Mouse (Mus musculus): ENCODE data around the gene Slc35f2. TPM values are rescaled to one million over a fixed set of nuclear protein-coding genes. Genes with fewer than 3 reads are reported as not detected.

Gene Slc35f2
- total RNA-seq, 2 experiments from 2014 or later: 0.36 to 0.92 TPM

DNA sequence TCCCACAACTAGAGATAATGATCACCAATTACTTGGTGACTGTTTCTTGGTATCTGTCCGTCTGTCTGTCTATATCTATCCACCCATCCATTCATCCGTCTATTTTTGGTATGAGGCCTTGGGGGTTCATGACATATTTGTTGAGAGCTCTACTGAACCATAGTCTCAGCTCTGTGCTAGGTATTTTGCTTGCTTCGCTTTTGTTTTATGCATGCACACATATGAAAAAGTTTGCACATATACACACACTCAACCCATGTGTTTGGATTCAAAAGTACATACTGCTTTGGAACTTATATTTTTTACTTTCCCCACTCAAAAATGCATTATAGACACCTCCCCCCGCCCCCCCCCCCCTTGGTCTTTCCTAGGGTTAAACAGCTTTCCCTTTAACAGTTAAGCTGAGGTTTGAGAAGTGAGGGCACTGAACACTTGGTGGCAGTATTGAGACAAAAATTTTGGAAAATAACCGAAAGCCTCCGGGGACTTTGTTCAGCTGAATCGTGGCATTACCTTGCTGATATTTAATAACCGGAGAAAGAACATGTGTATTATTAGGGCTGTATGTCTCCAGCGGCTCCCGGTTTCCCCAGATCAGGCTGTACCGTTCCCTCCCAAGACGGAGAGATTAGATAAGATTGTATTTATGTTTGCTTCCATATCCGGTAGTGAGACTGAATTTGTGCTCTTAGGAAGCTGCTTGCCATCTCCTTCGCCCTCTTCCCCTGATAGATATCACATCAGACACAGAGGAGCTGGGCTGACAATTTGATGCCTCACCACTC, 57.9 kb downstream of the Slc35f2 start:
- peak; percentile 30 to 51 for DNase-seq

DNA sequence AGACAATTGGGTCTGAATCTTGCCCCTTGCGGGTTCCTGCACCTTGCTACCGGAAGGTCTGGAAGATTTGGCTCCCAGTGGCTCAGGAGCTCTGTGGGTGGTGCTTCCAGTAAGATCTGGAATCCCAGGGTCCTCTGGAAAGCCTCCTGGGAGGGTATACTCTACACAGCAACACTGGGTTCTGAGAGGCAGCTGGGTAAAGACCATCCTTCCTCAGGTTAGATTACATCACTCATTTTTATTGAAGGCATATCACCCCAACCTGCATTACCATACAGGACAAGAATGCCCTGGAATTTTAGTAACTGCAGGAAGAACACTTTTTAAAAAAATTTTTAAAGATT, 58.5 kb downstream of the Slc35f2 start:
- DNase-seq: no peak

DNA sequence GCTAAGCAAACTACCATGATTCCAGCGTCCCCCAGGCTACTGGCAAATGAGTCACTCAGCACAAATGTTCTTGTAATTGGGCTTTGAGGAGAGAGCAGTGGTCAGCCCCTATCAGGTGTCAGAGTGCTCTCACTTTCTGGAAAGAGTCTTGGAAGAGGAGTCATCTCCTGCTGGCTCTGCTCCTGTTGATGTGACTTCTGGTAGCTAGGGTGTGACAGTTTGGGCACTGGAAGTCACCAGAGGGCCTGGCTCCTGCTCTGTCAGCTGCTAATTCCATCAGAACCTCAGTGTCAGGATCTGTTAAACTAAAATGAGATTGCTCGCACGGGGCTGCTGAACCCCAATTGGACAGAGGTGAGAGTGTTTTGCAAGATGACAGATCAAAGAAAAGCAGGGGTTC, 63.7 kb downstream of the Slc35f2 start:
- DNase-seq: no peak

DNA sequence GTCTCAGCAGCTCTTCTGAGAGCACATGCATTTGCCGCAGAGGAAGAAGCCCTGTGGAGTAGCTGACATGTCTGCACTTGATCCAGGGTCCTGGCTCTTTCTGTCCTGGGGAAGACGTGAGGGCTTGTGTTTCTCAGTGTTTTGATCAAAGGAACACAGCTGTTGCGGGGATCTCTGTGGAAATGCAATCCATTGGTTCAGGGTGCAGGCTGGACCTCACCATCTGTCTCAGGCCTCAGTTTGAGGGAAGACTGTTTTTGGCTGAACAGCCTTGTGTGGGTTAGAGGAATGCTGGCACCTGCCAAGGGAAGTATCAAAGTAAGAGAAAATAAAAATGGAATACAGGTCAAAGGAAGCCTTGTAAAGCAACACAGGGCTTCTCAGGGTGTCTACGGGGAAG, 64.6 kb downstream of the Slc35f2 start:
- DNase-seq: no peak

DNA sequence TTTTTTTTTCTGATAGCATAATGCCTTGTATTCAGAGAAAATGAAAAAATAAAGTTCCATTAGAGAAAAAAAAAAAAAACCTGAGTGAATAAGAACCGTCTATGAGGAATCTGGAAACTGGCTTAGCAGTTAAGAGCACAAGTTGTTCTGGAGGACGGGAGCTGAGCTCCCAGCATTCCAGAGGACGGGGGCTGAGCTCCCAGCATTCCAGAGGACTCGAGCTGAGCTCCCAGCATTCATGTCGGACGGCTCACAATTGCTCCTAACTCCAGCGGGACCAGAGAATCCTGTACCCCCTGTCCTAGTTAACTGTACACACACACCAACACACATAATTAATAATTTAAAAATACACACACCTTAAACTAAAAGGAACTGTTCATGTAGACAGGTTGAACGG, 67.5 kb downstream of the Slc35f2 start:
- DNase-seq: no peak

DNA sequence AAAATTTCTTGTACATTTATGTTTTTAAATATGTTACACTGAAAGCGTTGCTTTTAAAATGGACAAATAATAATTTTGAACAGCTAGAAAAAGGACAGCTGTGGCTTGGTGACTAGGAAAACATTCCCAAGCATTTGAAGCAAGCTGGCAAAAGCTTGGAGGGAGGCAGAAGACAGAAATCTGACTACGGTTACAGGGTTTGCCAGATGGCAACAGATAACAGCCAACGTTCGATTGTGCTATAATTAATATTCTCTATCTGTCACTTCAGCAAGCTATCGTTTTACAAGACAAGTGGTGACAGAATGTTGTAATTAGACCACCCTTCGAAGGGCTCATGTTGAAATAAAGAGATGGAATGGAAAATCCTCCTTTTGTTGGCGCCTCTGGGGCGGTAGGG, 77.2 kb downstream of the Slc35f2 start:
- no peak for DNase-seq

DNA sequence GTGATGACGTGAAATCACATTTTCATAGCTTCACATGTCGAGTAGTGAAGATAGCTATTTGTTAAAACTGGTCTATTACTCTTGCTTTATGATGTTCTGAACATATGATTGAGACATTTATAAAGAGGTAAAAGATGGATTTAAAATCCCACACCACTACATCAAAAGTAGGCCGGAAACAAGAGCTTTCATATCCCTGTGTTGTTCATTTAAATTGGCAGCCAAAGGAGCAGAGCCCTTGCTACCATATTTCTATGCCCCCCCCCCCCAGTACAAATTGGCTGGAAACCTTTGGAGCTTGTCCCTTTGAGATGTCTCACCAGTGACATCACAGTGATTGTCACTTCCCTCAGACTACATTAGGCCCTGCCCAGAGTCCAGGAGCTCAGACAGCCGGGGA, 78.5 kb downstream of the Slc35f2 start, which contains the start of gene Sln:
Gene Sln (plus strand): TSS at position 301 of the 400 bp plus-strand sequence.
- DNase-seq: no peak

DNA sequence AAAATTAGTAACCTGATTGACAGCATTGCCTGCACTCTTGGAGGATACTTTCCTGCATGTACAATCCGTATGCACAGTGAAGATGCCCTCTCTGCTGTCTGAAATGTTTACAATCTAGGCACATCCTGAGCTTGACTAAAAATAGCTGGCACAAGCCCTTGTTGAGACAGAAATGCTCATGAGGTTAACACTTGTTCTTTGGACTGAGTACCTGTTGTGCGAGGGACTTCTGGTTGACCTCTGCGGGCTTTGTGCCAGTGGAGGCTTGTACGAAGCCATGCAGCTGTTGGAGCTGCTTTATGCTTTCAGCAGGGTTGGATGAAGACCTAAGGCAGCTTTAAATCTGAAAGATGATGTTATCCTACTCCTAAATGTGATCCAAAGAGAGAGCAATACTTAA, 80.8 kb downstream of the Slc35f2 start:
- no peak for DNase-seq

DNA sequence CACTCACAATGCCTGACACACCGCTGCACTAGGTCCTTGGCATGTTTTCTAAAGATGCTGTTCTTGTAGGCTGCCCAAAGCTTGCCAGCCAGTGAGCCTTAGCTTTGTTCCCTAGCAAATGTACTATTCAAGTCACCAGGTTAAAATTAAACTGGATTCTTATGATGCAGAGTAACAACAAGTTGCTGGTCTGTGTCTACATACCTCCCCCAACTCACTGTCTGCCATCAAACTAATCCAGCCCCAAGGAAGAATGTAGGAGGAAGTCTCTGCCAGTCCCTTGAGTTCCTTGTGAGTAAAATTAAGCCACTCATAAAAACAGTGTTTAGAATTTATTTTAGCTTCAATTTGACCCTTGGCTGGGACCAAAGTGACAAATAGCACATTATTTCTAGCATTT, 82.3 kb downstream of the Slc35f2 start:
- no peak for DNase-seq

DNA sequence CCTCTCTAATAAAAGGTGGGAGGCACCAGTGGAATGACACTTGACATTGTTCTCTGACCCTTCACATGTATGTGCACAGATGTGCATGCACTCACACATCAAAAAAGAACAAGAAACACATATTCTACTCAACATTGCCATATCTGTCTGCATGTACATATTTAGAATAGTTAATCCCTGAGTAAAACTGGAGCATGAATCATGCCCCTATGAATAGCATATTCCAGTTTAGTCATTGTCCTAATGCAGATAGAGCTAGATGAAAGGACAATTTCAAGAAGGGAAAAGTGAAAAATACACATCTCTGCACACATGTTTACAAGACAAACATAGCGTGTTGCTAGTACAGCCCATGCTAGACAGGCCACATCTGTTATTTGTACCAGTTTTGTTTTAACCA, 83.2 kb downstream of the Slc35f2 start:
- no peak for DNase-seq

DNA sequence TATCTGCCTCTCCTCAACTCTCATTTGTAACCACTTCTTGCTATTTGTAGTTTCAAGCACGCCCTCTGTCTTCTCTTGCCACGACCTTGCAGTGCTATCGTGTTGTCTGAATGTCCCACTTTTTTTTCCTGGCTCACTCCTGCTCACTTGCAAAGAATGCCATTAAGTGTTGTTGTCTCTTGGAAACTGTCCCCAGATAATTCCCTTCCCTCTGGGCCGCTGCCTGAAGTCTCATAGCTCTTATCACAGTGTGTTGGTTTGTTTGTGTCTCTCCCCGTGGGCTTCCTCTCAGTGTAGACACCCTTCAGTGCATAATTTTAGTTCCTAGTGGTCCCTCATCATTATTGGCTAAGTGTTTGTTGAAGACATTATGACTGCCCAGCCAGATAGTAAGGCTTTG, 86.5 kb downstream of the Slc35f2 start:
- no peak for DNase-seq

Other genes starting within 250 kb of the Slc35f2 start
- gene Atm, start 234.8 kb upstream of the Slc35f2 start, total RNA-seq (2021): 10 to 100 TPM; 15.9 to 16.9 TPM
- gene Npat, start 234.5 kb upstream of the Slc35f2 start, total RNA-seq (2021): 10 to 100 TPM; 11.5 to 11.7 TPM
- 100 to 1,000 TPM; 132 to 160 TPM for gene Acat1, start 161.2 kb upstream of the Slc35f2 start, total RNA-seq (2021)
- gene Cul5, start 101.5 kb upstream of the Slc35f2 start, total RNA-seq (2021): 10 to 100 TPM; 36.4 to 38.7 TPM
- gene Rab39, start 65.3 kb upstream of the Slc35f2 start, total RNA-seq (2021): under 1 TPM; 0.43 to 0.59 TPM
- gene Sln, start 78.6 kb downstream of the Slc35f2 start, total RNA-seq (2021): not detected
- 1 to 10 TPM; 2.6 to 3.5 TPM for gene Elmod1, start 203.8 kb downstream of the Slc35f2 start, total RNA-seq (2021)